16 mouse cellular contexts compared by ENCODE assay signal in genomic region chr4:104606881-104607280, GRCm38 (mm10).
DNase-seq lines count a peak whose midpoint lies in the region; ATAC-seq and TF ChIP-seq lines count a peak whose summit lies in the region.
"Had no signal": no experiment of that assay in that cellular context is flagged by ENCODE, and none has a peak within 500 bp of the region (broad histone marks: within the 10 kb centered on the region; RNA-seq: fewer than 3 reads in every experiment).

No protein-coding gene starts in this region.

- no peak for ATAC-seq in forebrain, embryonic 13.5 days
- ATAC-seq in midbrain, embryonic 14.5 days (ENCODE audit: low FRiP score, low TSS enrichment): no peak
- no peak for ATAC-seq in CD4-positive, CD25-positive, alpha-beta regulatory T cell, adult 4 months
- no peak for ATAC-seq in megakaryocyte, adult 5-6 weeks (ENCODE audit: poor library complexity, severe bottlenecking)
- ATAC-seq: inflammation-experienced regulatory T-cells, adult 6 months; liver, postnatal 0 days; Patski had no signal

- H3K27ac ChIP-seq in cortical plate, adult 2 months (ENCODE audit: insufficient read depth, low read length): peak overlapping the region; percentile 46; the same call in 1 of the 2 replicates
- peak overlapping the region; percentile 54 for H3K27ac ChIP-seq in forebrain, embryonic 13.5 days
- 0 out of 2 replicates have a peak overlapping the region, but pooled peaks have one; percentile 5 for H3K27ac ChIP-seq in midbrain, embryonic 14.5 days (replicated peaks; ENCODE audit: low read depth, low read length)
- H3K27ac ChIP-seq: limb, embryonic 12.5 days had no signal

- H3K9me3 ChIP-seq in forebrain, embryonic 13.5 days (replicated peaks): no peaks in the 10 kb centered on the region
- H3K9me3 ChIP-seq in midbrain, embryonic 14.5 days (ENCODE audit: control insufficient read depth, low read length): no peaks in the 10 kb centered on the region
- H3K9me3 ChIP-seq: limb, embryonic 12.5 days had no signal

- no peak for TF ChIP-seq POLR2A in cortical plate, adult 2 months (IDR thresholded peaks at IDR 0.05; ENCODE audit: extremely low read depth, insufficient read depth, low read length)

- H3K36me3 ChIP-seq in forebrain, embryonic 13.5 days (ENCODE audit: poor library complexity, severe bottlenecking): no peaks in the 10 kb centered on the region; the same call in 1 of the 2 replicates
- H3K36me3 ChIP-seq in midbrain, embryonic 14.5 days (ENCODE audit: control insufficient read depth, insufficient read depth, low read length): no peaks in the 10 kb centered on the region
- H3K36me3 ChIP-seq: limb, embryonic 12.5 days had no signal

- WGBS in forebrain, embryonic 13.5 days: 8% methylated on average over 8 of the region's 8 CpGs
- 16% methylated on average over 8 of the region's 8 CpGs for WGBS in midbrain, embryonic 14.5 days

- peaks cover 3% of the 10 kb centered on the region; the same call in 1 of the 2 replicates for H3K4me1 ChIP-seq in cortical plate, adult 2 months (ENCODE audit: control insufficient read depth, insufficient read depth, low read length)
- H3K4me1 ChIP-seq in forebrain, embryonic 13.5 days: peaks cover 25% of the 10 kb centered on the region
- peaks cover 4% of the 10 kb centered on the region; the same call in 1 of the 2 replicates for H3K4me1 ChIP-seq in midbrain, embryonic 14.5 days (ENCODE audit: control insufficient read depth, insufficient read depth, low read length)
- H3K4me1 ChIP-seq: limb, embryonic 12.5 days had no signal

- peak; percentile 89 for DNase-seq in Muller cell, postnatal 12 days (ENCODE audit: inconsistent ontology term)
- no peak for DNase-seq in midbrain, embryonic 14.5 days
- DNase-seq in gastrocnemius, postnatal 4 days (ENCODE audit: low spot score in 2 of 2): no peak
- DNase-seq: gastrocnemius, postnatal 36 days; kidney, postnatal 14 days; layer of hippocampus, postnatal 36 days; liver, postnatal 0 days; thymus, postnatal 36 days had no signal

- H3K27me3 ChIP-seq in forebrain, embryonic 13.5 days: no peaks in the 10 kb centered on the region
- H3K27me3 ChIP-seq in midbrain, embryonic 14.5 days (ENCODE audit: control insufficient read depth, insufficient read depth, low read length): no peaks in the 10 kb centered on the region
- H3K27me3 ChIP-seq: CH12.LX; limb, embryonic 12.5 days; Patski had no signal

- no peak overlapping the region for H3K9ac ChIP-seq in forebrain, embryonic 13.5 days
- H3K9ac ChIP-seq in midbrain, embryonic 14.5 days (replicated peaks; ENCODE audit: low read length): no peak overlapping the region
- H3K9ac ChIP-seq: limb, embryonic 12.5 days; liver, postnatal 0 days had no signal

- no peak for TF ChIP-seq CTCF in cortical plate, adult 2 months (IDR thresholded peaks at IDR 0.05; ENCODE audit: extremely low read depth, insufficient read depth, low read length)

- H3K4me2 ChIP-seq in forebrain, embryonic 13.5 days: no peak overlapping the region
- H3K4me2 ChIP-seq in midbrain, embryonic 14.5 days (ENCODE audit: low read length): no peak overlapping the region
- H3K4me2 ChIP-seq: limb, embryonic 12.5 days had no signal

- H3K4me3 ChIP-seq in cortical plate, adult 2 months (ENCODE audit: insufficient read depth, low read length): no peak overlapping the region
- no peak overlapping the region for H3K4me3 ChIP-seq in forebrain, embryonic 13.5 days
- H3K4me3 ChIP-seq in midbrain, embryonic 14.5 days (replicated peaks; ENCODE audit: low read depth, low read length): no peak overlapping the region
- H3K4me3 ChIP-seq: limb, embryonic 12.5 days had no signal
